Mouse (Mus musculus) small intestine, adult 2 months (tissue): ENCODE measurements at regions not wholly inside any gene's neighbourhood (a gene's known extent, or its start where the extent isn't known, plus 50 kb on each side); places are given as distances from the start of the nearest gene placed in this dataset.

Experiments
- H3K27ac ChIP-seq: fragments of 200-500 bp; 2 replicates; pipeline ENCODE4 v1.5.1; 2012; ENCODE audit warnings: low read depth, low read length, control low read depth, inconsistent platforms; ENCODE audit not compliant: insufficient read depth
- H3K27me3 ChIP-seq: fragments of 200-500 bp; 2 replicates; pipeline ENCODE4 v1.6.1; 2012; ENCODE audit warnings: mild to moderate bottlenecking, moderate library complexity, low read length, inconsistent platforms; ENCODE audit not compliant: control insufficient read depth, insufficient read depth
- H3K36me3 ChIP-seq: fragments of 200-500 bp; 2 replicates; pipeline ENCODE4 v1.6.1; 2012; ENCODE audit warnings: mild to moderate bottlenecking, low read length, control low read depth, inconsistent platforms; ENCODE audit not compliant: control insufficient read depth, insufficient read depth
- H3K4me1 ChIP-seq: fragments of 200-500 bp; 2 replicates; pipeline ENCODE4 v1.6.1; 2012; ENCODE audit warnings: low read length, inconsistent platforms, mixed read lengths; ENCODE audit not compliant: control insufficient read depth, insufficient read depth, insufficient read length
- H3K4me3 ChIP-seq: fragments of 200-500 bp; 2 replicates; pipeline ENCODE4 v1.5.1; 2012; ENCODE audit warnings: low read depth, mild to moderate bottlenecking, control low read depth, inconsistent platforms, low read length, moderate library complexity
- CTCF ChIP-seq: fragments of 200-500 bp; IDR thresholded peaks from 2 replicates; pipeline ENCODE4 v1.5.1; 2012; ENCODE audit warnings: low read depth, mild to moderate bottlenecking, control low read depth, inconsistent platforms, low read length, moderate library complexity, mixed read lengths; ENCODE audit not compliant: insufficient replicate concordance, insufficient read length; ENCODE audit errors: extremely low read depth
- POLR2A ChIP-seq: fragments of 200-500 bp; IDR thresholded peaks from 2 replicates; pipeline ENCODE4 v1.6.1; 2012; ENCODE audit warnings: low read depth, mild to moderate bottlenecking, control low read depth, inconsistent platforms, low read length, moderate library complexity
- WGBS: fragments of 180-500 bp; shearing (Covaris S2); methylation state at CpG from one replicate; pipeline ENCODE4 v1.1.7; 2018; 5-methylcytosine and 5-hydroxymethylcytosine counted together

DNA sequence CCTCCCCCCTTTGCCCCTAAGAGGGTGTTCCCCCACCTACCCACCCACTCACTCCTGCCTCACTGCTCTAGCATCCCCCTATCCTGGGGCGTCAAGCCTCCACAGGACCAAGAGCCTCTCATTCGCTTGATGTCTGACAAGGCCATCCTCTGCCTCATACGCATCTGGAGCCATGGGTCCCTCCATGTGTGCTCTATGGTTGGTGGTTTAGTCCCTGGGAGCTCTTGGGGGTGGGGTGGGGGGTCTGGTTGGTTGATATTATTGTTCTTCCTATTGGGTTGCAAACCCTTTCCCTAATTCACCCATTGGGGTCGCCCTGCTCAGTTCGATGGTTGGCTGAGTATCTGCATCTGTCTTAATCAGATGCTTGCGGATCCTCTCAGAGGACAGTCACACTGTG, 79.1 kb downstream of the Spry2 start:
- TF ChIP-seq CTCF: no peak
- TF ChIP-seq POLR2A: no peak
- no peaks in the 10 kb centered on the region for H3K36me3 ChIP-seq
- H3K27ac ChIP-seq: no peak overlapping the region
- WGBS: 97% methylated on average over 6 of the region's 6 CpGs
- H3K27me3 ChIP-seq: no peaks in the 10 kb centered on the region
- no peak overlapping the region for H3K4me3 ChIP-seq
- H3K4me1 ChIP-seq: peaks cover 3% of the 10 kb centered on the region; the same call in 1 of the 2 replicates

DNA sequence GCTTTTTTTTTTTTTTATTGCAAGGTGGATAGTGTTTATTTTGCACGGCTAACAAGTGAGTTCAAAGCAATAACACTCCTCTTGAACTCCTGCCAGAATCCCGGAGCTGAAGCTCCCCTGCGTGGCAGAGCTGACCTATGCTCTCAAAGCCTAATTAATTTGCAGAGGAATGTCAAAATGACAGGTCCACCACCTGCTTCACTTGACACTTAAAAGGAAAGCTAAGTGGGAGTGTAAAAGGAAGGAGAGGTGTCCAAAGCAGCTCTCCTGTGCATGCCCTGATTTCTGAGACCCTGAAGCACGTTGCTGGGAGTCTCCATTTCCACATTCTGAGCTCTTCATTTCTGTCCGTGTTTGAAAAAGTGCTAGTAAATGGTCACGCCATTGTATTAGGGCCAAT, 80.8 kb downstream of the Spry2 start:
- Histone ChIP-seq H3K4me3 (peak overlapping the region; percentile 39; the same call in 1 of the 2 replicates), H3K27ac (no peak overlapping the region), H3K4me1 (peaks cover 3% of the 10 kb centered on the region; the same call in 1 of the 2 replicates), H3K27me3 (no peaks in the 10 kb centered on the region), H3K36me3 (no peaks in the 10 kb centered on the region)
- 4% methylated on average over 6 of the region's 6 CpGs for WGBS
- no peak for TF ChIP-seq CTCF
- no peak for TF ChIP-seq POLR2A

DNA sequence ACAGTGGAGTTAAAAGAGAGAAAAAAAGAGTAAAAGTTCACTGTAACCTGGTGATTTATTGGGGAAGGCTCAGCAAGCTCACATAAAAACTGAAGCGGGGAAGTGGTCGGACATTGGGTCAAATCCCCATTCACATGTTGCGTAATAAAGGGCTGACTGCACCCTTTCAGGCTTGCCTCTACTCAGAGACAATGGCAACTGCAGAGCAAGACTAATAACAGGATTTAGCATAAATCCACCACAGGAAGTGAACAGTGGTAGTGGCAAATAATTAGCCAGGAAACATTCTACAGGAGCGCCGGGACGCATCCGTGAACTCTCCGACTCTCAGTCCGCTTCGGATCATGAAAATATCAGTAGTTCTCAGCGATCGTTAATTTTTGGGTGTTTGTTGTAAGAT, 81.3 kb downstream of the Spry2 start:
- no peak overlapping the region for H3K27ac ChIP-seq
- TF ChIP-seq POLR2A: no peak
- TF ChIP-seq CTCF: no peak
- H3K4me1 ChIP-seq: peaks cover 3% of the 10 kb centered on the region; the same call in 1 of the 2 replicates
- H3K4me3 ChIP-seq: peak overlapping the region; percentile 39
- 5% methylated on average over 12 of the region's 12 CpGs for WGBS
- no peaks in the 10 kb centered on the region for H3K36me3 ChIP-seq
- no peaks in the 10 kb centered on the region for H3K27me3 ChIP-seq

DNA sequence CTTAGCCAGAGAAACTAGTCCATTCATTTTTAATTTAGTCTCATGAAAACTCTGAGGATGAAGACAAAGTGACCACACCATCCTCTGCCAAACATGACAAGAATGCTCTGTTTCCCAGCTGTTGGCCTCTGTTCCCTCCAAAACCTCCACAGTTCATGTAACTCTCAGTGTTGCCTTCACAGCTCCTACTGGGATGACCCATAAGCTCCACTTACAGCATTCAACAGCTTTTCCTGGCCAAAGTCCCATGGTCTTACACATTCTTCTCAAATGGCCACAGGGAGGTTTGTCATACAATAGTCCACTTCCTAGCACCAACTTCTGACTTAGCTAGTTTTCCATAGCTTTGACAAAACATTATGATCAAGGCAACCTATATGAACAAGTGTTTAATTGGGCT, 83.0 kb downstream of the Spry2 start:
- Histone ChIP-seq H3K27ac (no peak overlapping the region), H3K27me3 (no peaks in the 10 kb centered on the region), H3K36me3 (no peaks in the 10 kb centered on the region), H3K4me3 (no peak overlapping the region), H3K4me1 (peaks cover 3% of the 10 kb centered on the region; the same call in 1 of the 2 replicates)
- no peak for TF ChIP-seq POLR2A
- TF ChIP-seq CTCF: no peak

DNA sequence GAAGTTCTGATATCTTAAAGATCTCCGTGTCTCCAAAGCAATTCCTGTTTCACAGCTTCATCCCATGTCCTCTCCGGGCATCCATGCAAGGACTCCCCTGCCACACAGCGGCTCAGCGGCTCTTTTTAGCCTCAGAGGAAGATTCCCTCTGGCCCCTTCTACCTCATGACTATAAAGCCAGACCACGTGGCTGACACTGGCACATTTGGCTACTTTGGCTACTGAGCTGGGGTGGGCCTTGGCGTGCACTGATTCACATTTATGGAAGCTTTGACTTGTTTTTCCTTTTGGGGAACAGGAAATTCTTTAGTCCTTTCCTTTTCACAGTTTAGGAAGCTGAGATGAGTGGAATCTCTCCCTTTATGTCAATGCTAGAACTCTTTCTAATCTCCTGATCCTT, 83.5 kb downstream of the Spry2 start:
- Histone ChIP-seq H3K27me3 (no peaks in the 10 kb centered on the region), H3K4me3 (no peak overlapping the region), H3K4me1 (peaks cover 3% of the 10 kb centered on the region; the same call in 1 of the 2 replicates), H3K27ac (no peak overlapping the region), H3K36me3 (no peaks in the 10 kb centered on the region)
- 94% methylated on average over 6 of the region's 6 CpGs for WGBS
- TF ChIP-seq POLR2A (no peak), CTCF (no peak)

DNA sequence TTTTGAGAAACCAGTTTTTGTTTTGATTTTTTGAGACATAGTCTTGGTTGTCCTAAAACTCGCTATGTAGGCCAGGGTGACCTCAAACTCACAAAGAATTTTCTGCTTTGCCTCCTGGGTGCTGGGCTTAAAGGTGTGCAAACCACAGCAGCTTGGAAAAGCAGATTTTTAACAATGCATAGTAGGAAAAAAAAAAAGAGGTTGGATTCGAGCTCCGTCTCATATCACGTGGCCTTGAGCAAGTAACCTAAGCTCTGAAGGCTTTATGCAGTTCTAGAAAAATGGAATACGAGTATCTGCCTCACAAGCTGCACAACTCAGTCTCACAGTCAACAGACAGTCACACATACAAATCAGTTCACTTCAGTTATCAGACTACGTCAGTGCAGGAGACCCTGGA, 90.9 kb downstream of the Spry2 start:
- Histone ChIP-seq H3K4me1 (no peaks in the 10 kb centered on the region; the same call in 1 of the 2 replicates), H3K27me3 (no peaks in the 10 kb centered on the region), H3K4me3 (no peak overlapping the region), H3K27ac (no peak overlapping the region), H3K36me3 (no peaks in the 10 kb centered on the region)
- WGBS: 93% methylated on average over 6 of the region's 6 CpGs
- TF ChIP-seq POLR2A: no peak
- TF ChIP-seq CTCF: no peak

DNA sequence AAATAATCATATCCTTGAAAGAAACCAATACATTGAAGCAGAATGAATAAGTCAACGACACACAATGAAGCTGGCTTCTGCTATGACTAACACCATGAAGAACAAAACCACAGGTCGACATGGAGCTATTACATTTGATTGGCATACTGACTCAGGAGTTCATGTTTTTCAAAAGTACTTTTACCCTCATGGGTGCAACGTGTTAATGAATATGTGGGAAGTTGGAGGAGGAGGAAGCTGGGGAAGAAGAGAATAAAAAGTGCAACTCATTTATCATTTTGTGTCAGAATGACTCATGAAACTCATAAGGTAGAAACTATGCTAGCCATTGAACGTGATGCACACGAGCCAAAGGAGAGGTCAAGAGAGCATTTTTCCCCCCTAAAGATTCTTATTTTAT, 91.3 kb downstream of the Spry2 start:
- H3K27ac ChIP-seq: no peak overlapping the region
- H3K27me3 ChIP-seq: no peaks in the 10 kb centered on the region
- H3K4me1 ChIP-seq: no peaks in the 10 kb centered on the region; the same call in 1 of the 2 replicates
- TF ChIP-seq CTCF (no peak), POLR2A (no peak)
- H3K4me3 ChIP-seq: no peak overlapping the region
- no peaks in the 10 kb centered on the region for H3K36me3 ChIP-seq
- WGBS: 73% methylated on average over 5 of the region's 5 CpGs
